Mouse (Mus musculus) adrenal gland, postnatal 10 days (tissue): ENCODE results near the gene L2hgdh. TPM values are rescaled to one million over a fixed set of nuclear protein-coding genes. Genes with fewer than 3 reads are reported as not detected.
A peak's percentile ranks its signal among the peaks of the same experiment; 100 is the strongest.

Experiments
- DNase-seq: peaks from one replicate; pipeline ENCODE4 v3.0.0; 2021; ENCODE audit warnings: mixed read lengths
- total RNA-seq, 2 experiments: library from RNA; stranded (reverse); gene quantifications; 2 replicates each; pipeline ENCODE4 v1.2.3; 2021

L2hgdh gene
- total RNA-seq, 2 experiments from 2014 or later: 27.9 to 31.7 TPM

DNA sequence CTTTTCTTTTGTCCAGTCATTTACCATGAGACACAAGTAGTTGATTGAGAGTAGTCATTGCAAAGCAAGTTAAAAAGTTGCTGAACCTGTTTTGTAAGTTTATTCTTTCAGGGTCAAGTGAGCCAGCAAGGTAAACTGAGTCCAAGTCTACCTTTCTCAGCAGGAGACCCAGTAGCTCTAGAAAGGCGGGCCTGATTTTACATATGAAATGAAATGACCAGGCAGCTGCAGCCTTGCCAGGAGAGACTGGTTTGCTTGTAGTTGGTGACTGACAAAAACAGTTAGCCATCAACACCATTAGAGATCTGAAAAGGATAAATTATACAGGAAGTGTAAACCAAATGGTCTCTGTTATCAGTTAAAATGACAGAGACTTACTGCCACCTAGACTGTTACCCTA is 5.6 kb upstream of the L2hgdh start:
- DNase-seq: no peak

DNA sequence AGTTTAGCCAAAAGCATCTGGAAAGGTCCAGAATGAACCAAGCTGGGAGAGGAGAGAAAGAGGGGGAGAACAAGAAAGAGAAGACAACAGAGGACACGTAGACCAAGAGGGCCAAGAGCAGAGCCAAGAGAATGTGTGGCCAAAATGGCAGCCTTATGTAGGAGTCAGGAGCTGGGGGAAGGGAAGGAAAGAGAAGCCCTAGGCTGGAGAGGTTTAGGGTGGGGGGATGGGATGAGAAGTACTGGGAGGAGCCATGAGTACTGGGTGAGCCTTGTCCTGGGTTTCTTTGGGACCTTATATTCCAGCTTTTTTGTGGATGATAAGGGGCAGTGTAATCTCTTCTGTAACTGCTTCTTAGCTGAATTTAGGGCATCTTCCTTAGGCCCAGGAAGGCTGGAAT is 4.6 kb upstream of the L2hgdh start:
- no peak for DNase-seq

DNA sequence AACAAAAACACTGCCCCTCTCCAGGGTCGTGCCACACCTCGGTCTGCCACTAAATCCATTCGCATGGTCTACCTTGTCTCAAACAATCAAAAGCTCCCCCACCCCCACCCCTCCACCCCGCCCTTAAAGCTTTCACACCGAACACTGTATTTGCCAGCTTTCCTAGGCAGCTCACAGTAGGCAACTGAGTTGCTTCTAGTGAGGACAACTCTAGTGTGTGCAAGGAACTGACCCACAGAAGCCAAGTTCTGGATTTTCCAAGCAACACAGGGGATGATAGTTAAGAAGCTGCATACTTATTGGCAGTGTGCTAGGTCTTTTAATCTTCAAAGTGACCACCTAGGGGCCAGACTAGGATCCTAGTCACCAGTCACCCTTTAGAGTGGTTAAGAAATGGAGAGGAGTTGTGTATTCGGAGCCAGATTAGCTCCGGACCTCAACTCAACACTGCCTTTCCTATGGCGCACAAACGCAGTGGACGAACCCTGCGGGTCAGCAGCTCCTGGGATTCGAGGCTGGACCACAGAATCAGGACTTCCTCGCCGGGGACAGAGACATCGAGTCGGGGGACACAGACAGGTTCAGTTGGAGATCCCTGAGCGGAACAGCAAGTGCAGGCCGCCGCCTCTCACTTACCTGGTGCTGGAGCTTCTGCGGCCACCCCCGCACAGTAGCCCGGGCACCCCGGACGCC is 509 bp downstream of the L2hgdh start:
- DNase-seq: no peak

DNA sequence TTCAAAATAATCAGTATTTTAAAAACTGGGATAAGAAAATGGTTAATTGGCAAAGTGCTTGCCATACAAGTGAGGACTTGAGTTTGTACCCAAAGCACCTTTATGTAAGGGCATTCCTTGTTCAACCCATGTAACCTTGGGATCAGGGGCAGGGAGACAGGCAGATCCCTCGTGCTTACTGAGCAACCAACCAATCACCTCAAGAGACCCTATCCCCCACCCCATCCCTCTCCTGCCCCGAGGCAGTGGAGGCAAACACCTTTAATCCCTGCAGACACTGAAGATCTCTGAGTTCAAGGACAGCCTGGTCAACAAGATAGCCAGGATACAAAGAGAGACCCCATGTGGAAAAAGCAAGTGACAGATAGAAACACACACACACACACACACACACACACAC is 1.3 kb downstream of the L2hgdh start:
- no peak for DNase-seq

DNA sequence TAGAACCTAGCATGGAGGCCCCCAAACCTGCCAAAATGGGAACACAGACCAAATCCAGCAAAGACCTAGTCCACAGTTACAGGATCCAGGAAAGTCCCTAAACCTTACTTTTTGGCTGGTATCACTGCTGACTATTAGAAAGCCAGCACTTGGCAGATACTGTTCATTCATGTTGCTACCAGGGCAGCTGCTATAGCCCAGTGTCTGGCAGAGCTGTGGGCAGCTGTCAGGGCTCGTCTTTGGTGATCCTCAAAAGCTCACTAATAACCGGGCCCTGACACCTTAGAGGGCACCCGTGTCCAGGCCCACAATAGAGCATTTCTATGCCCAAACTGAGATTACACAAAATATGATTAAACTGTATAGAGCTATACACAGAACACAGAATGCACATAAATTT is 1.8 kb downstream of the L2hgdh start:
- no peak for DNase-seq

DNA sequence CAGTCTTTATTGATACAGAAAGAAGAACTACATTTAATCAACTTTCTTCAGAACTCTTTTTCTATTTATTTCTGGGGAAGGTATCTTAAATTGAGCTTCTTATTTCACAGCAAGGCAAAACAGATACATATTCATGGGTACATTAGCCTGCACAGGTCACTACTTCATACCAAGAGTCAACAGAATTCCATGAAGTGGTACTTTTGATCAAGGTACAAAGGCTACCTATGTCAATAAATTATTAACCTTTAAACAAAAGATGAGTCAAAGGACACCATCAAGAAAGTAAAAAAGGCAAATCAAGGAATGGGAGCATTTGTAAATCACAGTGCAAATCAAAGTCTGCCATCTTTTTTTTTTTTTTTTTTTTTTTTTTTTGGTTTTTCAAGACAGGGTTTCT is 11.0 kb downstream of the L2hgdh start:
- DNase-seq: no peak

DNA sequence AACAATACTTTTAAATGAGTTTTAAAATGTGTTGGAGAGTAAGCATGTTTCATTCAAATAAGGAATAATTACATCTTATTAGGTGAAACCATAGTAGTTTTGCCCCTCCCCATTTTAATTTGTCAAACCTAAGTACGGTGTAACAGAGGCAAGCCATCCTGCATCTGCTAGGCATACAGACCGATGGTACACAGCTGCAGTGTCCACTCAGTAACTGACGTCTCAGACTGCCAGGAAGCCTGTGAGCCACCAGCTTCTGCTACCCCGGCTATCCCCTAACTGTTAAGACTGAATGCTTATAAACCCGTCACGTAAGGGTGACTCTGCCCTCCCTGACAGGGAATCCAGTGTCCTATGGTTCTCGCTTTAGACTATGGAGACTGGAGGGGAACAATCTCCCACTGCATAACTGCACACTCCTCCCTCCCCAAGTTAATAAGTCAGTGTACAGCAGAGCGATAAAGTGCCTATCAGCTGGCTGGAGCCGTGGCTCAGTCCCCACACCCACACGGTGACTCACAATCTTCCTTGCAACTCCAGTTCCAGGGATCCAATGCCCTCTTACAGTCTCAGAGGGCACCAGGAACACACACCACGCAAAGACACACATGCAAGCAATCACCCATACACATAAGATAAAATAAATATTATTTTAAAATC is 19.7 kb downstream of the L2hgdh start:
- no peak for DNase-seq

DNA sequence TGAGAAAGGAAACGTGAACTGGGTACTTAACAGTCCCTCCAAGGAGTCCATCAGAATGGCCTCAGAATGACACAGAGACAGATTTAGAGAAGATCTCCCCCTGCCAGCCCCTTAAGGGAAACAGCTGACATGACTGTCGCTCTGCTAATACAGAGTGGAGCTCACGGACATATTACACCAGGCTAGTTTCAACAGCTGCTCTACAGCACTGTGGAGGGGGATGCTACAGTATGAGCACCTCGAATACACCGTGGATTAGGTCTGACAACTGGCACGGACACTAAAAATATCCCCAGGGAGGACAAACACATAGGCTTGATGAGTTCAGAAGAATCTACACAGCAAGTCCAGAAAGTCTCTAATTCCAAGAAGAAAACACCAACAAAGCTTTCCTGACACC is 26.3 kb downstream of the L2hgdh start:
- DNase-seq: no peak

DNA sequence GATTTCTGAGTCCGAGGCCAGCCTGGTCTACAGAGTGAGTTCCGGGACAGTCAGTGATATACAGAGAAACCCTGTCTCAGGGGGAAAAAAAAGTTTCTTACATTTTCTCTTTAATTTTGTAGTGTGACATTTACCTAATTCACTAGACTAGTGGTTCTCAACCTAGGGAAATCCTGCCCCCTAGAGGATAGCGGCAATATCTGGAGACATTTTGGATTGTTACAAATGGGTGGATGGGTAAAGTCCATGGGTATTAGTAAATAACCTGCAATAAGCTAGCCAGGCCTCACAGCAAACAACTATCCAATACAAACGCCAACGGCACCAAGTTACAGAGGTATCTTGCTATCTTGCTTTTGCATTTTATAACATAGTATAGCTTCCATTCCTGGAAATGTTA is 27.9 kb downstream of the L2hgdh start:
- DNase-seq: peak; percentile 70

DNA sequence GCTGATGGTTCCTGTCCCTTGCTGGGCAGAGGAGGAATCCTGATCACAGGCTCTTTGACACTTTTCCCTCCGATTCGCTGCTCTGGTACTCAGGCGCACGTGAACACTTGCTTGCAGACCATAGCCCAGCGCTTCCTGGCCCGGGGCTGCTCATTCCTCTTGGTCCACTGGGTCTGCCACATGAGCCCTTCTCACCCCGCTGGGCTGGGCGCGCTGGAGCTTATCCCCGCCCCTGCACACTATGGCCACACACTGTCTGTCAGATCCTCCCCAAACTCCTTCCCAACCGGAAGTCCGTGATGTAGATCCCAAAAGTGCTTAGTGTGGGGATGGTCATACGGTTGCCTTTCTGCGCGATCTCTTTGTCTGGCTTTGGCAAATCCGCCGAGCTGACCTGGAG is 31.2 kb downstream of the L2hgdh start:
- no peak for DNase-seq

DNA sequence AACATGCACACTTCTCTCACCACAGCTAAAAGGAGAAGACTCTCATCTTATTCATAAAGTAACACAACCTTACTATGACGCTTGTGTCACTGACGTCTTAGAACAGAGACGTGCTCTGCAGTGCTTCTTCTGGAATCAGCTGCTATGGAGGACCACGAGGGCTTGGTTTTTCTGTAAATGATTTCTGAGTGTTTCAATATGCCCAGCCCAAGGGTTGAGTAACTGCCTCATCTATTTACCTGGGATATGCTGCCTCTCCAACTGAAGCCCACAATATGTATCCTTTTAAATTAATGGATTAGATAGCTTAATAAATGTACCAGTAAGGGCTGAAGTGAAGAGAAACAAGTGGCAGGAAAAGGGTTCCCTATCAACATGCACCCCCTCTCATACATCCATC is 34.0 kb downstream of the L2hgdh start:
- DNase-seq: no peak

DNA sequence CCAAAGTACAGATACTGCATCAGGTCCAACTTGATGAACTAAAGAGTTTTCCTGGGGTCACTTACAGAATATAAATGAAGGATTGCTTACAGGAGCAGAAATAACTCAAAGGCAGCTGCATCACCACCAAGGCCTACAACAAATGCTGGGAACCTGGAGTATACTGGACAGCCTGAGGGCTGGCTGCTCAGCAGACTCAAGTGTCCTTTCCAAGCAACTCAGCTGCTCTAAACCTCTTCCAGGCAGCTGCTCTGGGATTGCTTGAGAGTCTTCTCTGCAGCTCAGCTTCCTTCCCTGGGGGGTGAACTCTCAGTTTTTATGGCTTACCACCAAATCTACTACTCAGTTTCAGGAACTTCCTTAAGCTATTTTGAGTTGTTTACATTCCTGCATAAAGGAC is 35.6 kb downstream of the L2hgdh start:
- no peak for DNase-seq

DNA sequence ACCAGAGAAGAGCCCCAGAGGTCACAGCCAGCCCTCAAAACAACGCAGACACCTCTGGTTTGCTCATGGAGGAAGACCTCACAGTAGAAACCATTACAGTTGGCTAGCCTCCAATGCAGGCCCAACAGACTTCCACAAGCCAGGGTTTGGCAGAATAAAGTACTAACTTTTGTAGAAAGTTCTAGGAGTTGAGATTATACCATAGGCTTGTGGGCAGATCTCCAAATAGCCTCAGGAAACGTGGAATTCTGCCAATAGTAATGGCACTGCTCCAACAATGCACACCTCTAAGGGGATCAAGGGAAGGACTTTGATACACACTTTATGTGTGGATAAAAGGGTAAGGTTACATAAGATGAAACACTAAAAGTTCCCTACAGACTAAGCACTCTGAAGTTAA is 36.3 kb downstream of the L2hgdh start:
- peak; percentile 47 for DNase-seq

DNA sequence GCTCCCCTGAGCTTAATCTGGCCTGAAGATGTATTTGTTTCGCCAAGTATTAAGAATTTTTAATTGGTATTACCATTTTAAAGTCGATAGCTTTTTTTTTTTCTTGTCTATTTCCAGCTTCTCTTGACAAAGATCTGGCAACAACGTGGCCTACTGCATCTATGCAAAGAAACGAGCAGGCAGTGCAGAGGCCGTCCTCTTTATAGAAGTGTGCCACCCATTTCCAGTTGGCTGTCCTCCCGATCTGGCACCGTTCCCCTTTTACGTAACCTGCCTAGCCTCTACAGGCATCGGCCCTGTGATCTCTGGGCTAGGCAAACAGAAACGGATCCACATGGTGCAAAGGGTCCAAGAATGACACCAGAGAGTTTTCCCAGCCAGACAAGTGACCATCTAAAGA is 41.1 kb downstream of the L2hgdh start:
- peak; percentile 93 for DNase-seq

DNA sequence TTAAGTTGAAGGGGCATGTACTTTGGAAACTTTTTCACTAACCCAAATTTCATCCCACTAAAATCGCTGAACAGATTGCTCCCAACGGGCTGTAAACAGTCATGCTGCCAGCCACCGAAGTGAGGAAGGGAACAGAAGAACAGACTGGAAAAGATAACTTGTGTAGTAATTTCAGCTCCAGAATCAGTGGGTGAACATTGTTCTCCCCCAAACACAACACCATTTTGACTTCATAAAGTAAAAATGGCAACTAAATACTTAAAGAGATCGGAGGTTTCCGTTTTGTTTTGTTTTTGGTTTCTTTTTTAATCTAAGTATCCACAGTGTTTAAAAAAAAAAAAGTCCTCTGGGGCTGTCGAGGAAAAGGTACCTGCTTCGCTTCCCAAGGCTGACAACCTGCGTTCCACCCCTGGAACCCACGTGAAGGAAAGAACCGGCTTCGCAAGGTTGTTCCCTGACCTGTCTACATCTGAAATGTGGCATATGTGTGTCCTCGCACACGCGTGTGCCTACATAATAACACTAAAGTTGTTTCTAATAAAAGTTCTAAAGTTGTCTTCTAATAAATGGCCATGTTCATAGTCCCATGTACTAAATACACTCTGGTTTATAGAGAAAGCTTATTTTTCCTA is 41.8 kb downstream of the L2hgdh start:
- peak; percentile 40 for DNase-seq

DNA sequence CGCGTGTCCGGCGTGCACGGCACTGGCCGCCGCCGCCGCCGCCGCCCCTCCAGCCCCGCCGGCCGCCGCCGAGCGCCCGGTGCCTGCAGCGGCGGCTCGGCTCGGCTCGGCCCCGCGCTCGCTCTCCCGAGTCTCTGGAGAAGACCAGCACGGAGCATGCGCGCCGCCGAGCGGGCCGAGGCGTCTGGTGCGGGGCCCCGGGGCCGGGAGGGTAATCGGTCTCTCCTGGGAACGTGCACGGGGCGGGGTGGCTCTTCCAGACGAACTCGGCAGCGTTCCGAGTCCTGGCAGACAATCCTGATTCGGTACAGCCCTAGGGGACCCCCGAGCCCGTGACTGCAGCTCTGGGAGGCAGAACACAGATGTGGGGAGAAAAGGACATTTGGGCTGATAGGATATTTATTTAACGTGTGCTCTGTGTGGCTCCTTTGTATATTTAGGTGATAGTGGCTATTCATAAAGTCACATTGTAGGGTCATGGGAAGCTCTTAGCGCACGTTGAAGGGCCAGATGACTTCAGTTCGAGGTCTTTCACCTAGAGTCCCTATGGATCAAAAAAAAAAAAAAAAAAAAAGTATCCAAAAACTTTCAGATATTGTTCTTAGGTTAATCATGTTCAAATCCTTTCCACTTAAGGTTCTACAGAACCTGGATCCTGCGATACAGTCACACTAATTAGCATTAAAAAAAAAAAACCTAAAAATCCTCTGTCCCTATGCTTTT is 42.4 kb downstream of the L2hgdh start:
- DNase-seq: peak; percentile 94

DNA sequence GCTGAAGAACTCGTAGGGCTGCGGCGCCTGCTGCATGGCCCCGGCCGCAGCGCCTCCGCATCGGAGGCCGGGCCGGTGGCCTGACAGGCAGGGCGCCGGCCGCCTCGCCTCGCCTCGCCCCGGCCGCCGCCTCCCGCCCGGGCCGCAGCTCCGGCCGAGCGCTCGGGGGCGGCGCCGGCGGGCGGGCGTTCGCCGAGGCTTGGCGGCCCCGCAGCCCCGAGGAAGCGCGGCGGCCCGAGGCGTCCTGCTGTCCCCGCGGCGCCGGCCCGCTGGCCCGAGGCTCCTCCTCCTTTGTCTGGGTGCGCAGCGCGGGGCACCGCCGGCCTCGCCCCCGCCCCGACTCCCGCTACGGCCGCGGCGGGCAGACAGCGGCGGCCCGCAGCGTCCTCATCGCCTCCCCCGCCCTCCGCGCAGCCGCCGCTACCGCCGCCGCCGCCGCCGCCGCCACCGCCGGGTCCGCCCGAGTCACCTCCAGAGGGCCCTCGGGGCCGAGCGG is 43.1 kb downstream of the L2hgdh start, which contains the start of gene Sos2:
Sos2 (minus strand) TSS at position 287 of the 496 bp plus-strand sequence.
- DNase-seq: peak; percentile 78

DNA sequence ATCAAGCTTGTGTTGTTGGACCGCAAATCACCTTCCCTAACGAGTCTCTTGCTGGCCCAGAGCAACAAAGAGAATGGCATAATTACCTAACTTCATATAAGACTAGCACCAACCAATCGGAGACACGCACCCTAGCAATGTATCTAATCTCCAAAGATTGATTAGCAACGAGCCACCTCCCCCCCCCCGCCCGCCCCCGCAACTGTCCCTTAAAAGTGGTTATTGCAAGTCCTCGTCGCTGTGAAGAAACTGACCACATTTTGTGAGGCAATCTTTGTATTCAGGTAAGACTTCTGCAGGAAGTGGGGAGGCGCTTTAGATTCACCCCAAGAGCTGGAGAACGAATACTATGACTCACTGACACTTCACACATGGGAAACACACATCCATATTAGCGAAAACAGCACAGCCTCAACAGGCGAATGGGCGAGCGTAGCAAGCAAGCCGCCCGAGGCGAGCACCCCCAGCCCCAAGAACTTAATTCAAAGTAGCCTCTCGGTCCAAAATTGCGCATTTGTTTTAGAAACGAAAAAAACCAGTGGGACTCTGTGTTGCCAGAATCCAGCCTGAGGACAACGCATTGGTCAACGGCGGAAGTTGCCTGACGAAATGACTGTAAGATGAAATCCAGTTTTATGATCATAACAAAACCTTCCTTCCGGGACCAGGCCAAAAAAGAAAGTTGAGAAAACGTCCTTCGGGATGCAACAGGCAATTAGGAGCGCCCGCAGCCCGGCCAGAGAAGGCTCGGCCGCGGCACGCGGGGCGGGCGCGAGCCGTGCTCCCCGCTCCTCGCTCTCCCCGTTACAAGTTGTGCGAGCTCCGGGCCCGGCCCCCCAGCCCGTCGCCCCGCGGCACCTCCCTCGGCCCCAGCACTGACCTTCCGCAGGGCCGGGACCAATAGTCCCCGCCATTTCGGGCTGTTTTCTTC is 43.8 kb downstream of the L2hgdh start:
- peak; percentile 67 for DNase-seq

DNA sequence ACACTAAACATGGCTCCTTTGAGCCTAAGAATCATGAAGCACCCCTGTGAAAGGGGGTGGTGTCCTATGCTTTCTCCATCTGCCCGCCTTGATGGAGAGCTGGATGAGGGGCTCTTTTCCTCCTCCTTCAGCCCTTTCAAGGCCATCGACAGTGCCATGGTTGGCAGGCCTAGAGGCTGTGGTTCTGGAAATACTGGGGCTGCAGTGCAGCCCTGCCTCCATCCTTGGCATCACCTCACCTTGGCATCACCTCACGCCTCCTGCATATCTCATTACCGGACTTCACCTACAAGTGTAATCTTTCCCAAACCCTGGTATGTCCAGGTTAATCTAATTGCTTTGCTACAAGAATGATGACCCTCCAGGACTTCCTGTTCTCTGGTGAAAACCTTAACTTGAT is 48.5 kb downstream of the L2hgdh start:
- no peak for DNase-seq

DNA sequence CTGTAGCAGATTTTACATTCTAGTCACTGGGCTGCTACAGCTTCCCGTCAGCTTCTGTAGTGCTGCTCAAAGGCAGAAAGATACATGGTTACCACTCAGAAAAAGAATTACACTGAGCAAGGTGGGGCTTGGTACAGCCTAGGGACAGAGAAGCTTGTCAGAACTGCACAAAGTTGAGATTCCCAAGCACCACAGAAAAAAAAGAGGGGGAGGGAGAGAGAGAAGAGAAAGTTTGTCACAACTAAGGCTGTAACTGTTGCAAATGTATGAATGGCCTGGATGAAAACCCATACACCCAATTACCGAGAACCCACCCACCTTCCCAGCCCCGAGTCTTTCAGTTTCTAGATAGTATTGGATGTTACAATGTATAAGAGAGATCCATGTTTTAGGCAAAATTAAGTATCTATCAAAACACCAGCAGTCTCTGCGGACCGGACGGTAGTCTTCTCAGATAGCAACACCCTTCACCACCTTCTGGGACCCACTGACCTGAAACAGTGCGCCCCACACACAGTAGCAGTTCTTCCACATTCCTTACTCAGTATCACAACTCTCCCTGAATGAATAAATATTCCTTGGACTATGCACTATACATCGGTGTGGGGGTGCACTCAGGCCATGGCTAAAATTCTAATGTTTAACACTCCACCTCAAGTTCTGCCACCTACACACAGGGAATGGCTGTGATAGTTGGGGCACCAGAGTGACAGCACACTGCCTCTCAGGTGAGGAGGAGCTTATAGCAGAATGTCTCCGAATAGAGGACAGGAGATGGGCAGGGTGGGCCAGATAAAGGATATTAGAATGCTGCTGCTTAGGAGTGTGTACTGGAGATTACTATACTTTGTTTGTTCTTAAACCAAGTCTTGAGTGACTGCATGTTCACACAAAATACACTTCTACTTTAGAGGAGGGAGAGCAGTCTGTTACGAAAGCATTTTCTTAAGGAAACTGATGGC is 49.8 kb downstream of the L2hgdh start:
- DNase-seq: no peak
